Mouse (Mus musculus): Measurements from ENCODE around the gene Lypd3. TPM values are rescaled to one million over a fixed set of nuclear protein-coding genes. Genes with fewer than 3 reads are reported as not detected.

Gene Lypd3
- total RNA-seq, 1 experiment, result 0.13 TPM

DNA sequence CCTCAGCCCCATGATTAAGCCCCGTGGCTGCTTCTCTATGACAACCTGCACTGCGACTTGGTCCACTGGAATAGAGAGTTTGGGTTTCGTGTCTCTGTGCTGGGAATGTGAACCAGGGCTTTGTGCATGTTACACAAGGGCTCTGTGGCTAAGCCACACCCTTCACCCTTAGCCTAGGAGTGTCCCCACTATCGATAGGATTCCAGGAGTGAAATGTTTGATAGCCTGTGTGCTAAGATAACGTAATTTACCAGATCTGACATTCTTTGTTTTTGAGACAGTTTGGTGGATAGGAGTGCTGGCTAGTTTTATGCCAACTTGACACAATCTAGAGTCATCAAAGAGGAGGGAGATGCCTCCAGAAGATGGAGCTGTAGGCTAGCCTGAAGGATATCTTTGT, 44.6 kb upstream of the Lypd3 start:
- in situ Hi-C loops (cut with MboI; ENCODE audit: low sequenced_read_pairs in 2 of 2, unreplicated experiment in 2 of 2), result no loop called here
- TF ChIP-seq ZNF384 (IDR thresholded peaks at IDR 0.05; ENCODE audit: low read depth, low read length) (no peak), CHD2 (IDR thresholded peaks at IDR 0.05; ENCODE audit: low read depth, low read length) (no peak), HCFC1 (IDR thresholded peaks at IDR 0.05; ENCODE audit: borderline replicate concordance, insufficient read depth, low read length) (no peak), ZC3H11A (IDR thresholded peaks at IDR 0.05; ENCODE audit: borderline replicate concordance, low read depth, low read length) (no peak), MAFK (IDR thresholded peaks at IDR 0.05; ENCODE audit: insufficient read depth, low read depth, low read length) (no peak)
- no peak overlapping the region for H3K9ac ChIP-seq (ENCODE audit: insufficient read depth, low read depth, low read length, poor library complexity, severe bottlenecking)

DNA sequence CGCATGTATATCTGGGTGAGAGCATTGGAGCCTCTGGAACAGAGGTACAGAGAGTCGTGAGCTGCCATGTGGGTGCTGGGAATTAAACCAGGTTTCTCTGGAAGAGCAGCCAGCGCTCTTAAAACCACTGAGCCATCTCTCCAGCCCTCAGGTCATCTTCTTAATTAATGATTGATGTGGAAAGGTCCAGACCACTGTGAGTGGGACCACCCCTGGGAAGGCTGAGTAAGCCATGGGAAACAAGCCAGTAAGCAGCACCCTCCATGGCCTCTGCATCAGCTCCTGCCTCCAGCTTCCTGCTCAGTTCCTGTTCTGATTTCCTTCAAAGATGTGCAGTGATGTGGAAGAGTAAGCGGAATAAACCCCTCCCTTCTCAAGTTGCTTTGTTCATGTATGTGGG, 44.2 kb upstream of the Lypd3 start:
- H3K9me3 ChIP-seq (ENCODE audit: control insufficient read depth, insufficient read depth, low read depth, low read length), result no peaks in the 10 kb centered on the region
- no peak overlapping the region for H3K9ac ChIP-seq (ENCODE audit: insufficient read depth, low read depth, low read length, poor library complexity, severe bottlenecking)
- no peak overlapping the region for H3K27ac ChIP-seq (ENCODE audit: insufficient read depth, low read depth, low read length, poor library complexity, severe bottlenecking)
- TF ChIP-seq CHD2 (IDR thresholded peaks at IDR 0.05; ENCODE audit: low read depth, low read length) (no peak), ZNF384 (IDR thresholded peaks at IDR 0.05; ENCODE audit: low read depth, low read length) (no peak), HCFC1 (IDR thresholded peaks at IDR 0.05; ENCODE audit: borderline replicate concordance, insufficient read depth, low read length) (no peak), MAFK (IDR thresholded peaks at IDR 0.05; ENCODE audit: insufficient read depth, low read depth, low read length) (no peak), ZC3H11A (IDR thresholded peaks at IDR 0.05; ENCODE audit: borderline replicate concordance, low read depth, low read length) (no peak)
- H3K4me1 ChIP-seq (ENCODE audit: control insufficient read depth in 2 of 2, insufficient read depth in 2 of 2, low read length in 2 of 2, poor library complexity in 1 of 2), result peaks cover 2 to 8% of the 10 kb centered on the region in 2 experiments; a peak in 2 of 4 replicates
- DNase-seq (ENCODE audit: low read depth, low spot score), result no peak
- H3K4me3 ChIP-seq (ENCODE audit: insufficient read depth in 1 of 2, low read depth in 1 of 2, low read length in 2 of 2, poor library complexity in 1 of 2, severe bottlenecking in 1 of 2), result no peak overlapping the region
- no peaks in the 10 kb centered on the region for H3K36me3 ChIP-seq (ENCODE audit: control insufficient read depth, insufficient read depth, low read length, poor library complexity, severe bottlenecking)
- in situ Hi-C loops (cut with MboI; ENCODE audit: low sequenced_read_pairs in 2 of 2, unreplicated experiment in 2 of 2), result no loop called here

More for the DNA sequence above, 44.6 kb upstream of the Lypd3 start:
- no peak for DNase-seq (ENCODE audit: low read depth, low spot score)
- no peaks in the 10 kb centered on the region for H3K9me3 ChIP-seq (ENCODE audit: control insufficient read depth, insufficient read depth, low read depth, low read length)
- no peaks in the 10 kb centered on the region for H3K36me3 ChIP-seq (ENCODE audit: control insufficient read depth, insufficient read depth, low read length, poor library complexity, severe bottlenecking)
- no peak overlapping the region for H3K4me3 ChIP-seq (ENCODE audit: insufficient read depth in 1 of 2, low read depth in 1 of 2, low read length in 2 of 2, poor library complexity in 1 of 2, severe bottlenecking in 1 of 2)
- H3K4me1 ChIP-seq (ENCODE audit: control insufficient read depth in 2 of 2, insufficient read depth in 2 of 2, low read length in 2 of 2, poor library complexity in 1 of 2), result peaks cover 2 to 8% of the 10 kb centered on the region in 2 experiments; a peak in 2 of 4 replicates
- H3K27ac ChIP-seq (ENCODE audit: insufficient read depth, low read depth, low read length, poor library complexity, severe bottlenecking), result no peak overlapping the region

GRCm38 (mm10) chr7:24592781-24593180, 43.6 kb upstream of the Lypd3 start:
- Histone ChIP-seq H3K36me3 (ENCODE audit: control insufficient read depth, insufficient read depth, low read length, poor library complexity, severe bottlenecking) (no peaks in the 10 kb centered on the region), H3K4me3 (ENCODE audit: insufficient read depth in 1 of 2, low read depth in 1 of 2, low read length in 2 of 2, poor library complexity in 1 of 2, severe bottlenecking in 1 of 2) (no peak overlapping the region), H3K4me1 (ENCODE audit: control insufficient read depth in 2 of 2, insufficient read depth in 2 of 2, low read length in 2 of 2, poor library complexity in 1 of 2) (peaks cover 2 to 6% of the 10 kb centered on the region in 2 experiments; a peak in 2 of 4 replicates), H3K9ac (ENCODE audit: insufficient read depth, low read depth, low read length, poor library complexity, severe bottlenecking) (no peak overlapping the region), H3K27ac (ENCODE audit: insufficient read depth, low read depth, low read length, poor library complexity, severe bottlenecking) (no peak overlapping the region), H3K9me3 (ENCODE audit: control insufficient read depth, insufficient read depth, low read depth, low read length) (no peaks in the 10 kb centered on the region)
- in situ Hi-C loops (cut with MboI; ENCODE audit: low sequenced_read_pairs in 2 of 2, unreplicated experiment in 2 of 2), result no loop called here
- no peak for TF ChIP-seq ZNF384 (IDR thresholded peaks at IDR 0.05; ENCODE audit: low read depth, low read length)
- DNase-seq (ENCODE audit: low read depth, low spot score), result no peak

DNA sequence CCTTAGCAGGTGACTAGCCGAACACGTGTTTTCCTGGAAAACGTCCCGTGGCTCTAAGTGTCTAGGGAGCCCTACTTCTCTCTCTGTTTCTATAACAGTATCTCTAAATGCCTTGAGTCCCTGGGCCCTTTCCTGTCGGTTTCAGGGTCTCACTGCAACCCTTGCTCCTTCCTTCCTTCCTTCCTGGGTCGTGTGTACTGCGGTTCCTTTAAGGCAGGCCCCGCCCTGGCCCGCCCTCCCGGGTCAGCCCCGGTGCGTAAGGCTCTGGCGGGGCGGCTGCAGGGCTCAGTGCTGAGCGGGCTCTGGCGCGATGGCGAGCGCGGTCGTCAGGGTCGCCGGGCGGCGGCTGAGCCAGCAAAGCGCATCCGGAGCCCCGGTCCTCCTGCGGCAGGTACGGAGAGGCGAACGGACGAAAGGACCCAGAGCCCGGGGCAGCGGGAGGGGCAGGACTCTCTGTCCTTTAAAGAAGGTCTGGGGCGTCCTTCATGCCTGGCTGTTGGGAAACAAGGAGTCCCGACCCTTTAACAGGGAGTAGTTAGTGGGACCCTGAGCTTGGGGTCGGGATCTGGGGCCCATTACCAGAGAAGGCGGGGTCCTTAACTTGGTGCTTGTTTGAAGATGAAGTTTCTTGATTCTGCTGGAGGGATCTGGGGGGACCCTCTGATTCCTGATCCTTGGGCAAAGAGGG, 42.6 kb upstream of the Lypd3 start:
- Histone ChIP-seq H3K4me1 (ENCODE audit: control insufficient read depth in 2 of 2, insufficient read depth in 2 of 2, low read length in 2 of 2, poor library complexity in 1 of 2) (peaks cover 0 to 5% of the 10 kb centered on the region in 2 experiments; a peak in 1 of 4 replicates), H3K9me3 (ENCODE audit: control insufficient read depth, insufficient read depth, low read depth, low read length) (no peaks in the 10 kb centered on the region), H3K4me3 (ENCODE audit: insufficient read depth in 1 of 2, low read depth in 1 of 2, low read length in 2 of 2, poor library complexity in 1 of 2, severe bottlenecking in 1 of 2) (peak overlapping the region; percentile 78 to 85), H3K27ac (ENCODE audit: insufficient read depth, low read depth, low read length, poor library complexity, severe bottlenecking) (no peak overlapping the region), H3K36me3 (ENCODE audit: control insufficient read depth, insufficient read depth, low read length, poor library complexity, severe bottlenecking) (no peaks in the 10 kb centered on the region), H3K9ac (ENCODE audit: insufficient read depth, low read depth, low read length, poor library complexity, severe bottlenecking) (peak overlapping the region; percentile 77)
- no peak for DNase-seq (ENCODE audit: low read depth, low spot score)
- in situ Hi-C loops (cut with MboI; ENCODE audit: low sequenced_read_pairs in 2 of 2, unreplicated experiment in 2 of 2), result no loop called here
- TF ChIP-seq CHD2 (IDR thresholded peaks at IDR 0.05; ENCODE audit: low read depth, low read length) (no peak), ZNF384 (IDR thresholded peaks at IDR 0.05; ENCODE audit: low read depth, low read length) (no peak), ZC3H11A (IDR thresholded peaks at IDR 0.05; ENCODE audit: borderline replicate concordance, low read depth, low read length) (no peak), MAFK (IDR thresholded peaks at IDR 0.05; ENCODE audit: insufficient read depth, low read depth, low read length) (no peak), HCFC1 (IDR thresholded peaks at IDR 0.05; ENCODE audit: borderline replicate concordance, insufficient read depth, low read length) (no peak)

Data from ES-E14 (cell line).